Mouse (Mus musculus): ENCODE results near the gene Brd3os. TPM values are rescaled to one million over a fixed set of nuclear protein-coding genes. Genes with fewer than 3 reads are reported as not detected.

Brd3os gene
- polyA plus RNA-seq, 1 experiment from 2014 or later = 3.7 TPM

GRCm38 (mm10) chr2:27410518-27411140 is 31.5 kb upstream of the Brd3os start:
- H3K9me3 ChIP-seq = no peaks in the 10 kb centered on the region
- no peaks in the 10 kb centered on the region for H3K27me3 ChIP-seq (replicated peaks)
- H3K4me3 ChIP-seq = no peak overlapping the region
- no peaks in the 10 kb centered on the region for H3K36me3 ChIP-seq
- peaks cover 67% of the 10 kb centered on the region for H3K4me1 ChIP-seq
- no peak for ATAC-seq (ENCODE audit: extremely low read depth, insufficient number of reproducible peaks, low FRiP score, low TSS enrichment)
- H3K4me2 ChIP-seq = no peak overlapping the region
- H3K9ac ChIP-seq = no peak overlapping the region
- WGBS = 67% methylated on average over 6 of the region's 6 CpGs
- H3K27ac ChIP-seq (replicated peaks) = no peak overlapping the region

GRCm38 (mm10) chr2:27411688-27412174 is 30.4 kb upstream of the Brd3os start:
- no peaks in the 10 kb centered on the region for H3K36me3 ChIP-seq
- no peaks in the 10 kb centered on the region for H3K27me3 ChIP-seq (replicated peaks)
- 31% methylated on average over 8 of the region's 8 CpGs for WGBS
- peak overlapping the region; percentile 43 for H3K27ac ChIP-seq (replicated peaks)
- H3K9me3 ChIP-seq = no peaks in the 10 kb centered on the region
- peaks cover 71% of the 10 kb centered on the region for H3K4me1 ChIP-seq
- ATAC-seq (ENCODE audit: extremely low read depth, insufficient number of reproducible peaks, low FRiP score, low TSS enrichment) = 0 out of 2 replicates have a peak, but pooled peaks have one; percentile 34
- no peak overlapping the region for H3K4me3 ChIP-seq
- H3K9ac ChIP-seq = 0 out of 2 replicates have a peak overlapping the region, but pooled peaks have one; percentile 28
- H3K4me2 ChIP-seq = no peak overlapping the region

- H3K4me3 ChIP-seq = no peak overlapping the region
- no peaks in the 10 kb centered on the region for H3K27me3 ChIP-seq (replicated peaks)
- H3K9me3 ChIP-seq = no peaks in the 10 kb centered on the region
- H3K27ac ChIP-seq (replicated peaks) = peak overlapping the region; percentile 43; the same call in 1 of the 2 replicates
- WGBS = 43% methylated on average over 7 of the region's 7 CpGs
- peaks cover 76% of the 10 kb centered on the region for H3K4me1 ChIP-seq
- no peak overlapping the region for H3K4me2 ChIP-seq
- no peak for ATAC-seq (ENCODE audit: extremely low read depth, insufficient number of reproducible peaks, low FRiP score, low TSS enrichment)
- H3K36me3 ChIP-seq = no peaks in the 10 kb centered on the region
- H3K9ac ChIP-seq = 0 out of 2 replicates have a peak overlapping the region, but pooled peaks have one; percentile 2
Measured at GRCm38 (mm10) chr2:27412245-27412800, 29.8 kb upstream of the Brd3os start.

- 71% methylated on average over 2 of the region's 2 CpGs for WGBS
- Histone ChIP-seq H3K27ac (replicated peaks) (no peak overlapping the region), H3K9me3 (no peaks in the 10 kb centered on the region), H3K27me3 (replicated peaks) (no peaks in the 10 kb centered on the region), H3K4me3 (no peak overlapping the region), H3K9ac (no peak overlapping the region), H3K4me2 (no peak overlapping the region), H3K4me1 (peaks cover 80% of the 10 kb centered on the region), H3K36me3 (no peaks in the 10 kb centered on the region)
- no peak for ATAC-seq (ENCODE audit: extremely low read depth, insufficient number of reproducible peaks, low FRiP score, low TSS enrichment)
Measured at GRCm38 (mm10) chr2:27413582-27413935, 28.6 kb upstream of the Brd3os start.

GRCm38 (mm10) chr2:27413936-27414657 is 28.0 kb upstream of the Brd3os start:
- Histone ChIP-seq H3K4me1 (peaks cover 80% of the 10 kb centered on the region), H3K4me2 (peak overlapping the region; percentile 24), H3K4me3 (no peak overlapping the region), H3K9ac (0 out of 2 replicates have a peak overlapping the region, but pooled peaks have one; percentile 37), H3K27ac (replicated peaks) (no peak overlapping the region), H3K9me3 (no peaks in the 10 kb centered on the region), H3K27me3 (replicated peaks) (no peaks in the 10 kb centered on the region), H3K36me3 (no peaks in the 10 kb centered on the region)
- no peak for ATAC-seq (ENCODE audit: extremely low read depth, insufficient number of reproducible peaks, low FRiP score, low TSS enrichment)
- 24% methylated on average over 16 of the region's 16 CpGs for WGBS

- no peaks in the 10 kb centered on the region for H3K9me3 ChIP-seq
- H3K4me1 ChIP-seq = peaks cover 91% of the 10 kb centered on the region
- no peaks in the 10 kb centered on the region for H3K27me3 ChIP-seq (replicated peaks)
- WGBS = 69% methylated on average over 11 of the region's 11 CpGs
- H3K27ac ChIP-seq (replicated peaks) = no peak overlapping the region
- H3K4me2 ChIP-seq = no peak overlapping the region
- no peak for ATAC-seq (ENCODE audit: extremely low read depth, insufficient number of reproducible peaks, low FRiP score, low TSS enrichment)
- no peaks in the 10 kb centered on the region for H3K36me3 ChIP-seq
- H3K9ac ChIP-seq = no peak overlapping the region
- H3K4me3 ChIP-seq = no peak overlapping the region
Measured at GRCm38 (mm10) chr2:27415060-27415783, 26.9 kb upstream of the Brd3os start.

- Histone ChIP-seq H3K9me3 (no peaks in the 10 kb centered on the region), H3K27me3 (replicated peaks) (no peaks in the 10 kb centered on the region), H3K4me2 (no peak overlapping the region), H3K4me1 (peaks cover 88% of the 10 kb centered on the region), H3K4me3 (no peak overlapping the region), H3K36me3 (no peaks in the 10 kb centered on the region), H3K27ac (replicated peaks) (no peak overlapping the region), H3K9ac (peak overlapping the region; percentile 20; the same call in 1 of the 2 replicates)
- WGBS = 15% methylated on average over 3 of the region's 3 CpGs
- ATAC-seq (ENCODE audit: extremely low read depth, insufficient number of reproducible peaks, low FRiP score, low TSS enrichment) = no peak
Measured at GRCm38 (mm10) chr2:27416425-27416824, 25.7 kb upstream of the Brd3os start.

GRCm38 (mm10) chr2:27417648-27418153 is 24.4 kb upstream of the Brd3os start:
- 0 out of 2 replicates have a peak overlapping the region, but pooled peaks have one; percentile 1 for H3K4me2 ChIP-seq
- H3K27me3 ChIP-seq (replicated peaks) = no peaks in the 10 kb centered on the region
- no peak overlapping the region for H3K4me3 ChIP-seq
- no peaks in the 10 kb centered on the region for H3K36me3 ChIP-seq
- 0 out of 2 replicates have a peak, but pooled peaks have one; percentile 19 for ATAC-seq (ENCODE audit: extremely low read depth, insufficient number of reproducible peaks, low FRiP score, low TSS enrichment)
- peak overlapping the region; percentile 48; the same call in 1 of the 2 replicates for H3K27ac ChIP-seq (replicated peaks)
- WGBS = 28% methylated on average over 5 of the region's 5 CpGs
- no peaks in the 10 kb centered on the region for H3K9me3 ChIP-seq
- 0 out of 2 replicates have a peak overlapping the region, but pooled peaks have one; percentile 21 for H3K9ac ChIP-seq
- H3K4me1 ChIP-seq = peaks cover 86% of the 10 kb centered on the region

- Histone ChIP-seq H3K4me2 (0 out of 2 replicates have a peak overlapping the region, but pooled peaks have one; percentile 5), H3K9ac (no peak overlapping the region; the same call in 1 of the 2 replicates), H3K4me1 (peaks cover 89% of the 10 kb centered on the region), H3K27me3 (replicated peaks) (no peaks in the 10 kb centered on the region), H3K36me3 (no peaks in the 10 kb centered on the region), H3K4me3 (no peak overlapping the region), H3K27ac (replicated peaks) (peak overlapping the region; percentile 48), H3K9me3 (no peaks in the 10 kb centered on the region)
- no peak for ATAC-seq (ENCODE audit: extremely low read depth, insufficient number of reproducible peaks, low FRiP score, low TSS enrichment)
- WGBS = 31% methylated on average over 6 of the region's 6 CpGs
Measured at GRCm38 (mm10) chr2:27418577-27419070, 23.5 kb upstream of the Brd3os start.

- Histone ChIP-seq H3K27ac (replicated peaks) (no peak overlapping the region), H3K9ac (no peak overlapping the region)
Measured at GRCm38 (mm10) chr2:27421293-27422068, 20.6 kb upstream of the Brd3os start.

More at GRCm38 (mm10) chr2:27421293-27422068, 20.6 kb upstream of the Brd3os start:
- no peak for ATAC-seq (ENCODE audit: extremely low read depth, insufficient number of reproducible peaks, low FRiP score, low TSS enrichment)
- Histone ChIP-seq H3K4me3 (no peak overlapping the region), H3K9me3 (no peaks in the 10 kb centered on the region), H3K4me1 (peaks cover 87% of the 10 kb centered on the region), H3K27me3 (replicated peaks) (no peaks in the 10 kb centered on the region), H3K36me3 (no peaks in the 10 kb centered on the region), H3K4me2 (no peak overlapping the region)
- WGBS = 71% methylated on average over 20 of the region's 20 CpGs
